25 mouse cellular contexts compared by ENCODE assay signal in the genomic region with DNA sequence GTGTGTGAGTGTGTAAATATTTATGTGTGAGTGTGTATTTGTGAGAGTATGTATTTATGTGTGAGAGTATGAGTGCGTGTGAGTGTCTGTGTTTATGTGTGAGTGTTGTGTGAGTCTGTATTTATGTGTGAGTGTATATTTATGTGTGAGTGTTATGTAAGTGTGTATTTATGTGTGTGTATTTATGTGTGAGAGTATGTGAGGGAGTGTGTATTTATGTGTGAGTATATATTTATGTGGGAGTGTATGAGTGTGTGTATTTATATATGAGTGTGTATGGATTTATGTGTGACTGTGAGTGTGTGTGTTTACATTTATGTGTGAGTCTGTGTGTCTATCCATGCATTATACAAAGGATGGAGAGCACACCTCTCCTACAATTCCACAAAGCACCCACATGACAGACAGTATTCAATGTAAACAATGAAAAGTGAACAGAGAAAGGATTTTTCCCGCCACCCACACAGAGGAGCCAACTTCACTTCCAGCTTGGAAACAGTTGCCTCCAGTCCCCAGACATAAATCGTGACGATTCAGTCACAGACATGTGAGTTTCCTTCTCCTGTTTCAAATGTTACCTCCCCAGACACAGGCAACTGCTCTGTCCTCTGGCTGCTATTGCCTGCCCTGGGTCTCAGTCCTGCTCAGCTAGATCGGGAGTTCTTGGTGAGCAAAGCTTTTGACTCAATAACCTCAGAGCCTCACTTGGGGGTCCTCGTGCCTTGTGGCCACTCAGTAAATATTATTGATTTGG.
DNase-seq lines count a peak whose midpoint lies in the region; ATAC-seq and TF ChIP-seq lines count a peak whose summit lies in the region.
"Had no signal": no experiment of that assay in that cellular context is flagged by ENCODE, and none has a peak within 500 bp of the region (broad histone marks: within the 10 kb centered on the region; RNA-seq: fewer than 3 reads in every experiment).

No protein-coding gene starts in this region.

- H3K27ac ChIP-seq in kidney, embryonic 15.5 days = peak overlapping the region; percentile 57
- 0 out of 2 replicates have a peak overlapping the region, but pooled peaks have one; percentile 22 for H3K27ac ChIP-seq in lung, embryonic 14.5 days (ENCODE audit: low read depth)
- no peak overlapping the region for H3K27ac ChIP-seq in lung, postnatal 0 days (ENCODE audit: low read length)
- H3K27ac ChIP-seq: embryonic facial prominence, embryonic 10.5 days; embryonic facial prominence, embryonic 13.5 days; forebrain, embryonic 12.5 days; forebrain, embryonic 15.5 days; gastrocnemius, adult 2 months; hindbrain, embryonic 12.5 days; hindbrain, embryonic 15.5 days had no signal

- no peak for TF ChIP-seq EP300 in lung, postnatal 0 days (IDR thresholded peaks at IDR 0.05)

- peaks cover 19% of the 10 kb centered on the region for H3K4me1 ChIP-seq in kidney, embryonic 15.5 days
- no peaks in the 10 kb centered on the region for H3K4me1 ChIP-seq in lung, embryonic 14.5 days (ENCODE audit: insufficient read depth)
- no peaks in the 10 kb centered on the region for H3K4me1 ChIP-seq in lung, postnatal 0 days (ENCODE audit: insufficient read depth, low read depth, low read length)
- H3K4me1 ChIP-seq: embryonic facial prominence, embryonic 10.5 days; embryonic facial prominence, embryonic 13.5 days; forebrain, embryonic 12.5 days; forebrain, embryonic 15.5 days; hindbrain, embryonic 12.5 days; hindbrain, embryonic 15.5 days had no signal

- TF ChIP-seq CTCF in lung, embryonic 14.5 days (IDR thresholded peaks at IDR 0.05; ENCODE audit: low read depth) = no peak
- TF ChIP-seq CTCF in lung, postnatal 0 days (IDR thresholded peaks at IDR 0.05) = no peak

- no peak overlapping the region for H3K9ac ChIP-seq in kidney, embryonic 15.5 days
- H3K9ac ChIP-seq in lung, embryonic 14.5 days = no peak overlapping the region
- H3K9ac ChIP-seq in lung, postnatal 0 days (replicated peaks; ENCODE audit: low read depth) = no peak overlapping the region
- H3K9ac ChIP-seq: embryonic facial prominence, embryonic 13.5 days; forebrain, embryonic 12.5 days; forebrain, embryonic 15.5 days; hindbrain, embryonic 12.5 days; hindbrain, embryonic 15.5 days had no signal

- ATAC-seq in kidney, embryonic 15.5 days (replicated peaks; ENCODE audit: low FRiP score) = peak; percentile 89
- ATAC-seq in lung, embryonic 14.5 days (ENCODE audit: insufficient read depth) = peak; percentile 77
- ATAC-seq in lung, postnatal 0 days = peak; percentile 30; the same call in 1 of the 2 replicates
- ATAC-seq: activated CD4-positive, CD25-positive, alpha-beta regulatory T cell, adult 4 months; forebrain, embryonic 15.5 days had no signal

- no peak overlapping the region for H3K4me3 ChIP-seq in kidney, embryonic 15.5 days (replicated peaks)
- H3K4me3 ChIP-seq in lung, embryonic 14.5 days (ENCODE audit: low read depth, low read length) = no peak overlapping the region
- H3K4me3 ChIP-seq in lung, postnatal 0 days (ENCODE audit: low read depth, low read length) = no peak overlapping the region
- H3K4me3 ChIP-seq: embryonic facial prominence, embryonic 10.5 days; embryonic facial prominence, embryonic 13.5 days; erythroblast, embryonic 14.5 days; forebrain, embryonic 12.5 days; forebrain, embryonic 15.5 days; gastrocnemius, adult 2 months; hindbrain, embryonic 12.5 days; hindbrain, embryonic 15.5 days had no signal

- no peaks in the 10 kb centered on the region for H3K36me3 ChIP-seq in kidney, embryonic 15.5 days
- H3K36me3 ChIP-seq in lung, embryonic 14.5 days (ENCODE audit: insufficient read depth) = no peaks in the 10 kb centered on the region
- no peaks in the 10 kb centered on the region for H3K36me3 ChIP-seq in lung, postnatal 0 days (ENCODE audit: insufficient read depth, low read length)
- H3K36me3 ChIP-seq: embryonic facial prominence, embryonic 10.5 days; embryonic facial prominence, embryonic 13.5 days; forebrain, embryonic 12.5 days; forebrain, embryonic 15.5 days; hindbrain, embryonic 12.5 days; hindbrain, embryonic 15.5 days had no signal

- DNase-seq in embryo, embryonic 11 days = peak; percentile 9
- no peak for DNase-seq in embryo, embryonic 9.5 days (ENCODE audit: extremely low spot score)
- DNase-seq in kidney, postnatal 25 days = no peak
- DNase-seq in lung, embryonic 14.5 days = peak; percentile 47
- no peak for DNase-seq in lung, adult 18-20 months
- no peak for DNase-seq in lung, postnatal 0 days (ENCODE audit: low spot score)
- no peak for DNase-seq in lung, postnatal 36 days
- DNase-seq: adrenal gland, adult 8-10 months; adrenal gland, postnatal 25 days; cerebellum, adult 18-20 months; cerebellum, adult 9-10 months; cerebellum, postnatal 14 days; gastrocnemius, adult 2 months; gastrocnemius, postnatal 14 days; heart, adult 11 months had no signal

- H3K27me3 ChIP-seq in kidney, embryonic 15.5 days = no peaks in the 10 kb centered on the region
- no peaks in the 10 kb centered on the region for H3K27me3 ChIP-seq in lung, embryonic 14.5 days (ENCODE audit: insufficient read depth, low read length)
- H3K27me3 ChIP-seq in lung, postnatal 0 days (replicated peaks; ENCODE audit: insufficient read depth, low read length) = no peaks in the 10 kb centered on the region
- H3K27me3 ChIP-seq: embryonic facial prominence, embryonic 13.5 days; forebrain, embryonic 12.5 days; forebrain, embryonic 15.5 days; hindbrain, embryonic 12.5 days; hindbrain, embryonic 15.5 days had no signal

- WGBS in kidney, embryonic 15.5 days = 25% methylated on average over 6 of the region's 6 CpGs
- 38% methylated on average over 6 of the region's 6 CpGs for WGBS in lung, embryonic 14.5 days
- WGBS in lung, postnatal 0 days = 49% methylated on average over 6 of the region's 6 CpGs

- no peak overlapping the region for H3K4me2 ChIP-seq in kidney, embryonic 15.5 days
- no peak overlapping the region for H3K4me2 ChIP-seq in lung, embryonic 14.5 days
- H3K4me2 ChIP-seq in lung, postnatal 0 days (replicated peaks; ENCODE audit: low read depth, low read length) = no peak overlapping the region
- H3K4me2 ChIP-seq: embryonic facial prominence, embryonic 13.5 days; forebrain, embryonic 12.5 days; forebrain, embryonic 15.5 days; heart, embryonic 11.5 days; hindbrain, embryonic 12.5 days; hindbrain, embryonic 15.5 days had no signal

- H3K9me3 ChIP-seq in kidney, embryonic 15.5 days (replicated peaks) = no peaks in the 10 kb centered on the region
- H3K9me3 ChIP-seq in lung, embryonic 14.5 days (ENCODE audit: low read depth, low read length) = no peaks in the 10 kb centered on the region
- H3K9me3 ChIP-seq in lung, postnatal 0 days (ENCODE audit: low read length) = no peaks in the 10 kb centered on the region
- H3K9me3 ChIP-seq: embryonic facial prominence, embryonic 10.5 days; embryonic facial prominence, embryonic 13.5 days; forebrain, embryonic 12.5 days; forebrain, embryonic 15.5 days; hindbrain, embryonic 12.5 days; hindbrain, embryonic 15.5 days had no signal

Comparison
In these comparisons a context has a peak if more than half of its experiments do, and no peak if none do; other contexts are left out.
1. DNase-seq: peak in embryo, embryonic 11 days (single experiment) and lung, embryonic 14.5 days (single experiment); none in embryo, embryonic 9.5 days (single experiment), kidney, postnatal 25 days (0 of 2), lung, adult 18-20 months (0 of 2), lung, postnatal 0 days (single experiment) and lung, postnatal 36 days (single experiment).
2. ATAC-seq: peak in every context shown above with its lines; median percentile 89 in kidney, embryonic 15.5 days; 77 in lung, embryonic 14.5 days; 30 in lung, postnatal 0 days.